Mouse (Mus musculus): ENCODE measurements at regions not wholly inside any gene's neighbourhood (a gene's known extent, or its start where the extent isn't known, plus 50 kb on each side); places are given as distances from the start of the nearest gene placed in this dataset.

GRCm38 (mm10) chr5:141054991-141055390, 54.6 kb upstream of the Card11 start:
- no peak for DNase-seq

DNA sequence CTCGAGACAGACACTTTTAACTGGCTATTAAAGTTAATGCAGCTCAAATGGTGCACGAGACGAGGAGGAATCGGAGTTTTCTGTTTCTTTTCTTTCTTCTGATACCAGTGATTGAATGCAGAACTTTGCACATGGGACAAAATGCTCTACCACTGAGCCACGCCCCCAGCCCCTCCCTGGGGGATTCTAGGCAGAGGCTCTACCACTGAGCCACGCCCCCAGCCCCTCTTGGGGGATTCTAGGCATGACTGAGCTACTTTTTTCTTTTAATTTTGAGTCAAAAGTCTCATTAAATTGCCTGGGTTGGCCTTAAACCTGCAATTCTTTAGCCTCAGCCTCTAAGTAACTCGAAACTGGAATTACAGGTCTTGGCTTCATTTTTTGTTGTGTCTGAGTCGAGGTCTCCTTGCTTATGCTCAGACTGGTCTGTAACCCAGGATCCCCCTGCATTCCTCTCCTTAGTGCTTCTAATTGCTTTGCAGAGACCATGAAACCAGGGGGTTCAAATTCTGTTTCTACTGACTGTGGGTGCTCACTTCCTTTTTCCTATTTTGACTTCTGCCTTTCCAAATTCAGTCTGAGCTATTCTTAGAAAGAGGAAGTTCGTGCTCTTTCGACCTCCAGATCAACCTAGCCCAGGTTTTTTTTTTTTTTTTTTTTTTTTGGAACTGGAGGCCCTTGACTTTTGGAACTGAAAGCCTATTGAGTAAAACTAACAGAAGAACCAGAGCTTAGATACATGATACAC, 55.4 kb upstream of the Card11 start:
- no peak for DNase-seq

DNA sequence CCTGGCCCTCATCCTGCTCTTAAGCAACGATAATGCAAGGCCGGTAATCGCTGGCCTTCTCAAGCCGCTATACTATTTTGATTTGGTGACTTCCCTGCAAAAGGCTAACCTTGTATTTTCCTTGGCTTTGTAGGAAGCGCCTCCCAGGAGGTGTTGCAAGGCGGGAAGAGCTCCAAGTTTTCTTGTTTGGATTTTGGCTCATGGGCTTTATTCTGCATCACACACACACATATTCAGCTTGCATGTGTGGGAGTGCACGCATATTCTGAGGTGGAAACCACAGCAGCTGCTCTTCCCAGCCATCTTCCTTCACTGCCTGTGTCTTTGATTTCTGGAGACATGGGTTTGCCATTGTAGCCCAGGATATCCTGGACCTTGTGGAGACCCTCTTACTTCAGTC, 57.8 kb upstream of the Card11 start:
- no peak for DNase-seq

DNA sequence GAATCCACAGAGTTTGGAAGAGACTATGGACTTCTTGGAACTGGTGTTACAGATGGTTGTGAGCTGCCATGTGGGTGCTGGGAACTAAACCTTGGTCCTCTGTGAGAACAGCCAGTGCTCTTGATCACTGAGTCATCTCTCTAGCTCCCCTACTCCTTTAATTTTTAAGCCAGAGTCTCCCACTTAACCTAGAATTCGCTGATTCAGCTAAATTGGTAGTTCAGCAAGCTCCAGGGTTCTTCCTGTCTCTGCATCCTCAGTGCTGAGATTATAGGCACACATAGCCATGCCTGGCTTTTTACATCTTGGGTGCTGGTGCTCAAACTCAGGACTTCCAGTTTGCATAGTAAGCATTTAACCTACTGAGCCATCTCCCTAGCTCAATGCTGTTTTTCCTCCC, 58.5 kb upstream of the Card11 start:
- DNase-seq = no peak

- no peak for DNase-seq
Observed at GRCm38 (mm10) chr5:141062144-141062543, 61.8 kb upstream of the Card11 start.

GRCm38 (mm10) chr5:141067561-141067960, 67.2 kb upstream of the Card11 start:
- DNase-seq = no peak

GRCm38 (mm10) chr5:141074457-141074856, 74.1 kb upstream of the Card11 start:
- DNase-seq = no peak

GRCm38 (mm10) chr5:141076158-141076557, 75.8 kb upstream of the Card11 start:
- DNase-seq = no peak

DNA sequence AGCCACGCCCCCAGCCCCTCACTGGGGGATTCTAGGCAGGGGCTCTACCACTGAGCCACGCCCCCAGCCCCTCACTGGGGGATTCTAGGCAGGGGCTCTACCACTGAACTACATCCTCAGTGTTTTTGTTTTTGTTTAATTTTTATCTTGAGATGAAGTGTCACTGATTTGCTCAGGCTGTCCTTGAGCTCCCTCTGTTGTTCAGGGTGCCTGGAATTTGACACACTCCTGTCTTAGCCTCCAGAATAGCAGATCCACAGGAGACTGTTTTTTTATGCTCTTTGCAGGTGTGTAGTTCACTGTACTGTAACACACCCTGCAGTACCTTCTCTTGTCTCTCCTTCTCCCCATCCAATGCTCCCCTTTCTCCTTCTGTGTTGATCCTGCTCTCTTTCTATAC, 76.6 kb upstream of the Card11 start:
- DNase-seq = peak; percentile 6

GRCm38 (mm10) chr5:141080896-141081295, 80.5 kb upstream of the Card11 start:
- no peak for DNase-seq

DNA sequence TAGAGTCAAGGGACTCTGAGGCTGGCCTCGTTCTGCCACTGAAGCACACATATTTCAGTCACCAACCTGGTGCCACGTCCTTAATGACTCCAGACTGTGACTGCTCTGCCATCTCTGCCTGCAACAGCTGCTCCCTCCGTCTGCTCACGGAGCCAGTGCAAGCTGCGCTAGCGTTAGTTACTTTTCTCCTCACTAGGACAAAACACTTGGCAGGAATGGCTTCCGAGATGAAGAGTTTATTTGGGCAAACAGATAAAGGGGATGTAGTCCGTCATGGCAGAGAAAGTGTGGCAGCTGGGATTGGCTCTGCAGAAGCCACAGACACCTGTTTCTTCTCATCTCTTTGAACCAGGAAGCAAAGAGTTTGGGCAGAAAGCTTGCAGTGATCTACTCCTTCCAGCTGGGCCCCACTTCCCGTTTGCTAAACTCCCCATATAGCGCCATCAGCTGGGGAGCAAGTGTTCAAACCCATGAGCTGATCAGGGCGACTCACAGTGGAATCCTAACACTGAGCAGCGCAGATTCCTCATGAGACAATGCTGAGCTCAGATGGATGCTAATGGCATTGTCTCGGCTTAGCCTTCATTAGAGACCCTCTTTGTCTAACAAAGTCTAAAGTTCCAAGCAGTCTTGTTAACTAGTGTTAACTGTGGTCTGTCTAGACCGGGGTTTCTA, 83.8 kb upstream of the Card11 start:
- no peak for DNase-seq

- no peak for DNase-seq
Observed at GRCm38 (mm10) chr5:141084746-141085145, 84.4 kb upstream of the Card11 start.

- no peak for DNase-seq
Observed at GRCm38 (mm10) chr5:141091676-141092075, 91.3 kb upstream of the Card11 start.

GRCm38 (mm10) chr5:141093641-141094040, 93.3 kb upstream of the Card11 start:
- DNase-seq = peak; percentile 56

DNA sequence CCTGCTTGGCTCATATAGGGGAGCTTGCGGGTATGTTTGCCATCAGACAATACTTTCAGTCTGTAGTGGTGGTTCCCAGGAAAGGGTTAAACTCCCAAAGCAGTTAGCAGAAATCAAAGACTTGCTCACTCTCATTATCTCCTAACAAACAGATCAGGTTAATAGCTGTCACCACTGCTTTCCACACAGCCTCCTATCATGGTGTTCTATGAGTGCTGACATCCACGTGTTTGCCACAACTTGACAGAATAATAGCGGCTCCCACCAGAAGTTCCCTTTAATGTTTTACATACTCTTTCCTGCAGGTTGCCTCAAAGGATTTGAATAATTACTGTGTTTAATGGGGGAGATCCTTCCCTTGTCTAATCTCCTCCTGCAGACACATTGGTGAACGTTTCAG, 97.5 kb upstream of the Card11 start:
- no peak for DNase-seq

DNA sequence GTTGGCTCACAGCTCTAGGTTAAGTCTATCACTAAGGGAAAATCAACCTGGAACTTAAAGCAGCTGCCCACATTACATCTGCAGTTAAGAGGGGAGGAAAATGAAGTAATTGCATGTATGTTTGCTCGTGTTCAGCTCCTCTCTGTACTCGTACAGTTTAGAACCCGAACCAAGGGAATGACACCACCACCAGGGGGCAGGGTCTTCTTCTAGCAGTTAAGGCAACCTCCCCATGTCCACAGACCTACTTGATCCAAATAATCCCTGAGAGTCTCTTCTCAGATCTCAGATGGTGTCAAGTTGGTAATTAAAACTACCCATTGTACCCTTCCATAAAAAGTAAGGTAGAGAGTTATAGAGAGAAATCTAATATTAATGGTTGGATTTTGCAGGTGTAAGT, 111.3 kb upstream of the Card11 start:
- peak; percentile 7 for DNase-seq

DNA sequence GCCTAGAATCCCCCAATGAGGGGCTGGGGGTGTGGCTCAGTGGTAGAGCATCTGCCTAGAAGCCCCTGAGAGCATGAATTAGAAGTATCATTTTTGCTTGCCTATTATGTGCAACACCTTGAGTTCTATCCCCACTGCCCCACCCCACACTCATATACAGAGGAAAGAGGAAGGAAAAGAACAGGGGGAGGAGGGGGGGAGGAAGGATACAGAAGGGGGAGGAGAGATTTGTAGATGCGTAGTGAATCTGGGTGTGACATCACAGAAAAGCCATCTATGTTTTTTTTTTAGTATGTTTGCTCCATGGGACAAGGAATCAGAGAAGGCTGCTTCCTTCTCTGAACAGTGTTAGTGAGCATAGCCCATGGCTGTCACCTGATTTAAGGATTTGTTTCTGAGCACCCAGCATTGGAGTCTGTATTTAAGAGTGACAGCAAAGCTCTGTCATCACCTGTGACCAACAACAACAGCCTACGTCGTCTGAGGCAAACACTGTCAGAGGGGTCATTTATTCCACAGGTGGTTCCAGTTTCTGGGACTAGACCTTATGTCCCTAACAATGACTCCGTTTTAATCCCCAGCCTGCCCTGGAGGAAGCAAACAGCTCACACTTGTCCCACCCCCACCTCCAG, 115.0 kb upstream of the Card11 start:
- no peak for DNase-seq

DNA sequence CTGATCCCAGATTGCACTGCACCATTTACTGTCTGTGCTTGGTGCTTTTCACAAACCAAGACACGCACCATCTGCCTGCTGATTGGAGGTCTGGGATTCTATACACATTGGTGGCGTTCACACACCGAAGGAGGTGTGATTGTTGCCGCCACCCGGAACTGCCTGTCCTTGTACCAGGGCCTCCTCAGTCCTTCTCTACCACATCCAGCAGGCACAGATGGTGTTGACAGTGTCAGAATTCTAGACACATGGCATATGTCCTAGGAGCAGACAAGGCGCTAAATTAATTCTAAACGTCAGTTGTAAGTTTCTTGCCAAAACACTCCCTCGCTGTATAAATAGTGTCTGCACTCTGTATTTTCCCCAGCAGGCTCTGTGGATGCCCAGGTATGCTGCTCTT, 115.6 kb upstream of the Card11 start:
- no peak for DNase-seq

GRCm38 (mm10) chr5:141125870-141126269, 115.4 kb upstream of the Sdk1 start:
- no peak for DNase-seq

- no peak for DNase-seq
Observed at GRCm38 (mm10) chr5:141126536-141126935, 114.8 kb upstream of the Sdk1 start.

GRCm38 (mm10) chr5:141131036-141131435, 110.3 kb upstream of the Sdk1 start:
- no peak for DNase-seq

- DNase-seq = no peak
Observed at GRCm38 (mm10) chr5:141131906-141132305, 109.4 kb upstream of the Sdk1 start.

- DNase-seq = no peak
Observed at GRCm38 (mm10) chr5:141136239-141136638, 105.1 kb upstream of the Sdk1 start.

DNA sequence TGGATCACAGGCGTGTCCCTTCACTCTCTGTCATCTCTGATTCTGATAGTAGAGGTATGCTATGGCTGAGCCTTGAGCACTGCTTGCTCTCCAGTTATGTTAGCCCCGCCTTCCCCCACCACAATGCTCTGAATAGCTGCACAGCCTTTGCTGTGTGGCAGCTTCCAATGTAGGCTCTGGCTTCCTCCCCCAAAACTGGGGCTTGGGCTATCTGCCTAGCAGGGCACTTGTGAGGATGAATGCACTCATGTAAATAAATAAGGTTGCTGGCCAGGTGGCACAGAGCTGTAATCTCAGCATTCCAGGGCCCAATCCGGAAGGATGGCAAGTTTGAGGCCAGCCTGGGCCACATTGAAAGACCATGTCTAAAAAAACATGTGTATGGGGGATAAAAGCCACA, 103.6 kb upstream of the Sdk1 start:
- DNase-seq = no peak

Measured in lung, postnatal 14 days (tissue).